In genomic region chr4:106102451-106102977, GRCm38 (mm10) we compare ENCODE assay signal across 10 mouse cellular contexts.
A peak's percentile ranks its signal among the peaks of the same experiment; 100 is the strongest.
DNase-seq lines count a peak whose midpoint lies in the region; ATAC-seq and TF ChIP-seq lines count a peak whose summit lies in the region.
"Had no signal": no experiment of that assay in that cellular context is flagged by ENCODE, and none has a peak within 500 bp of the region (broad histone marks: within the 10 kb centered on the region; RNA-seq: fewer than 3 reads in every experiment).

No protein-coding gene starts in this region.

- WGBS in kidney, adult 2 months = 46% methylated on average over 7 of the region's 7 CpGs
- 14% methylated on average over 7 of the region's 7 CpGs for WGBS in forebrain, embryonic 12.5 days
- WGBS in neural tube, embryonic 12.5 days = 24% methylated on average over 7 of the region's 7 CpGs

- no peaks in the 10 kb centered on the region for H3K4me1 ChIP-seq in kidney, adult 2 months (ENCODE audit: control insufficient read depth, insufficient read depth, low read length)
- H3K4me1 ChIP-seq in forebrain, embryonic 12.5 days = peaks cover 44% of the 10 kb centered on the region
- H3K4me1 ChIP-seq in neural tube, embryonic 12.5 days = peaks cover 35% of the 10 kb centered on the region

- no peak overlapping the region for H3K9ac ChIP-seq in forebrain, embryonic 12.5 days
- H3K9ac ChIP-seq in neural tube, embryonic 12.5 days = no peak overlapping the region

- H3K36me3 ChIP-seq in kidney, adult 2 months (ENCODE audit: control insufficient read depth, insufficient read depth, low read length) = no peaks in the 10 kb centered on the region
- no peaks in the 10 kb centered on the region for H3K36me3 ChIP-seq in forebrain, embryonic 12.5 days (replicated peaks)
- no peaks in the 10 kb centered on the region for H3K36me3 ChIP-seq in neural tube, embryonic 12.5 days

- no peak for TF ChIP-seq POLR2A in kidney, adult 2 months (IDR thresholded peaks at IDR 0.05; ENCODE audit: low read depth, low read length)

- no peak for TF ChIP-seq CTCF in kidney, adult 2 months (conservative IDR thresholded peaks at IDR 0.05; ENCODE audit: insufficient read depth, insufficient read length, low read depth, low read length)

- peak; percentile 72 for ATAC-seq in forebrain, embryonic 12.5 days (ENCODE audit: low FRiP score)
- peak; percentile 54 for ATAC-seq in neural tube, embryonic 12.5 days (ENCODE audit: low FRiP score, low read depth)
- ATAC-seq in megakaryocyte, adult 5-6 weeks (ENCODE audit: poor library complexity, severe bottlenecking) = no peak

- no peaks in the 10 kb centered on the region for H3K9me3 ChIP-seq in forebrain, embryonic 12.5 days
- no peaks in the 10 kb centered on the region for H3K9me3 ChIP-seq in neural tube, embryonic 12.5 days

- peak; percentile 35 for DNase-seq in kidney, adult 2 months
- DNase-seq in kidney, adult 8-10 months = no peak
- peak; percentile 30 to 46 for DNase-seq in kidney, postnatal 25 days
- DNase-seq in urinary bladder, postnatal 25 days (ENCODE audit: low spot score) = no peak
- DNase-seq in MN1 (ENCODE audit: low spot score) = no peak
- DNase-seq: cerebellum, adult 8-10 months; thymus, postnatal 4 days had no signal

- no peaks in the 10 kb centered on the region for H3K27me3 ChIP-seq in kidney, adult 2 months (replicated peaks; ENCODE audit: control insufficient read depth, insufficient read depth, low read length)
- peaks cover 8% of the 10 kb centered on the region for H3K27me3 ChIP-seq in forebrain, embryonic 12.5 days
- H3K27me3 ChIP-seq in neural tube, embryonic 12.5 days (replicated peaks) = no peaks in the 10 kb centered on the region

- H3K4me2 ChIP-seq in forebrain, embryonic 12.5 days = peak overlapping the region; percentile 11; the same call in 1 of the 2 replicates
- peak overlapping the region; percentile 34 for H3K4me2 ChIP-seq in neural tube, embryonic 12.5 days (replicated peaks)

- no peak overlapping the region for H3K4me3 ChIP-seq in kidney, adult 2 months (ENCODE audit: insufficient read depth, low read depth, low read length)
- no peak overlapping the region for H3K4me3 ChIP-seq in forebrain, embryonic 12.5 days (replicated peaks)
- H3K4me3 ChIP-seq in neural tube, embryonic 12.5 days = no peak overlapping the region

- H3K27ac ChIP-seq in kidney, adult 2 months (ENCODE audit: insufficient read depth, low read depth, low read length) = peak overlapping the region; percentile 25; the same call in 1 of the 2 replicates
- peak overlapping the region; percentile 80 for H3K27ac ChIP-seq in forebrain, embryonic 12.5 days
- peak overlapping the region; percentile 42; the same call in 1 of the 2 replicates for H3K27ac ChIP-seq in neural tube, embryonic 12.5 days

Comparison
In these comparisons a context has a peak if more than half of its experiments do, and no peak if none do; other contexts are left out.
1. DNase-seq: peak in kidney, adult 2 months (single experiment) and kidney, postnatal 25 days (2 of 2); none in kidney, adult 8-10 months (0 of 2), urinary bladder, postnatal 25 days (single experiment) and MN1 (single experiment).
2. H3K27ac ChIP-seq: peak in every context shown above with its lines; median percentile 80 in forebrain, embryonic 12.5 days; 42 in neural tube, embryonic 12.5 days; 25 in kidney, adult 2 months.